Mouse (Mus musculus) ES-Bruce4 (cell line): ENCODE results near the gene D2hgdh.

Source experiments
- EP300 ChIP-seq: IDR thresholded peaks from 2 replicates; pipeline ENCODE4 v1.6.1; 2011; ENCODE audit warnings: low read depth, low read length; ENCODE audit not compliant: insufficient read depth
- POLR2A ChIP-seq: IDR thresholded peaks from one replicate; pipeline ENCODE4 v1.8.1; 2011; ENCODE audit warnings: low read length; ENCODE audit not compliant: insufficient read depth

- TF ChIP-seq POLR2A: no peak
- no peak for TF ChIP-seq EP300
These were observed 11.3 kb downstream of the D2hgdh start for GRCm38 (mm10) chr1:93835876-93836531.
